Mouse (Mus musculus) mouse embryonic stem cell (cell line): ENCODE results near the gene Usp20.

Experiments used
- in situ Hi-C, 2 experiments: fragments of 300-500 bp; cut with MboI; formaldehyde crosslinking; loops; 1 replicate in 1 of 2; 3 replicates in 1 of 2; pipeline ENCODE4 v1.14.3; 2019 to 2020; ENCODE audit warnings: low sequenced_read_pairs in 2 of 2, low pct_unique_long_range_greater_than_20kb in 1 of 2, mixed read lengths in 1 of 2; ENCODE audit not compliant: unreplicated experiment in 1 of 2

The Usp20 gene

DNA sequence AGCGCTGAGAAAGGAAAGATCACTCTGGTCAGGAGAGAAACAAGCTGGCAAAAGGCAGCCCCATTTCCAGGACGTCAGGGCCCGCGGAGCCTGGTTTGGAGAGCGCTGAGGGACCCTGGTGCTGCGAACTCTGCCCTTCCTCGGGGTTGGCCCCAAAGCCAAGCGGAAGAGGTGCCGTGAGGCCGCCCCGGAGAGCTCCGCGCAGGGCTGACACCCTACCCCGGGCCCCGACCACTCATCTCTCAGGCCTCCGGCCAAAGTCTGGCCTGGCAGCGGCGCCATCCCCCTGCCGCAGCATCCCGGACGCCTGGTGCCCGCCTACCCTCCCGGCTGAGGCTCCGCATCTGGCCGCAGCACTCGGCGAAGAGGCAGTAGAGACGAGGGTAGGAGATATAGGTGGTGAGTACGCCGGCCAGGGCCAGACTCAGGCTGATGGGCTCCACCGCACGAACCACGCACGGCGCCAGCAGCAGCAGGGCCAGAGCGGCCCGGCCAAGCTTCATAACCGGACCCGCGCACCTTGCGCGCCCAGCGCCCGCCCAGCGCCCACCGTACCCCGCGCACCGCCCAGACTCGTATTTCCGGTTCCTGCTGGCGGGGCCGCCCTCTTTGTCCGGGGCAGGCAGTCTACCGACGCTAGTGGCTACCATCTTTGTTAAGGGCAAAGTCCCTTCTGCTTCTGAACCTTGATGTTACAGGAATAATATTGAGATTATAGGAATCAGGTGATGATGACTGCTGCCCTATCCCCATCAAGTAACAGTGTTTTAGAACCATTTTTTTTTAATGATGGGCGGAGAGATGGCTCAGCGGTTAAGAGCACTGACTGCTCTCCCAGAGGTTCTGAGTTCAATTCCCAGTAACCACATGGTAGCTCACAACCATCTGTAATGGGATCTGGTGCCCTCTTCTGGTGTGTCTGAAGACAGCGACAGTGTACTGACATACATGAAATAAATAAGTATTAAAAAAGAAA lies 14.4 kb upstream of the Usp20 start, which contains the start of gene Tor1a:
Gene Tor1a, minus strand, starts transcription at position 582 of the 976 bp plus-strand sequence.
- in situ Hi-C loops, result no loop called here

DNA sequence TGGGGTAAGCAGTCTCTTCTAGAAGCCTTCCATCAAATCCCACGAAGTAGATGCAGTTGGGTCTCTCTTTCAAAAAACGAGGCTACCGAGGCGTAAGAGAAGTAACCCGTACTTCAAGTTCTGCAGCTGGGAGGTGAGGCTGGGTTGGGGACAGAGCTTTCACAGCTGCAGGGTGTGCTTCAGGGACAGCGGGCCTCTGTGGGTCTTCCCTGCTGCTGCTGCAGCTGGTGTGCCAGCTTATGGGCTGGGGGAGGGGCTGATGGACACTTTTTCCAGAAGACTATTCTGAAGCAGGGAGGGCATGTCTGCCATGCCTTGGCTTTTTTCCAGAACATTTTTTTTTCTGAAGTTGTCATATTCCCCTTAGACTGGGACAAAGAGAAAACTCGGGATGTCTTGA lies 945 bp downstream of the Usp20 start:
- in situ Hi-C loops, result no loop called here

DNA sequence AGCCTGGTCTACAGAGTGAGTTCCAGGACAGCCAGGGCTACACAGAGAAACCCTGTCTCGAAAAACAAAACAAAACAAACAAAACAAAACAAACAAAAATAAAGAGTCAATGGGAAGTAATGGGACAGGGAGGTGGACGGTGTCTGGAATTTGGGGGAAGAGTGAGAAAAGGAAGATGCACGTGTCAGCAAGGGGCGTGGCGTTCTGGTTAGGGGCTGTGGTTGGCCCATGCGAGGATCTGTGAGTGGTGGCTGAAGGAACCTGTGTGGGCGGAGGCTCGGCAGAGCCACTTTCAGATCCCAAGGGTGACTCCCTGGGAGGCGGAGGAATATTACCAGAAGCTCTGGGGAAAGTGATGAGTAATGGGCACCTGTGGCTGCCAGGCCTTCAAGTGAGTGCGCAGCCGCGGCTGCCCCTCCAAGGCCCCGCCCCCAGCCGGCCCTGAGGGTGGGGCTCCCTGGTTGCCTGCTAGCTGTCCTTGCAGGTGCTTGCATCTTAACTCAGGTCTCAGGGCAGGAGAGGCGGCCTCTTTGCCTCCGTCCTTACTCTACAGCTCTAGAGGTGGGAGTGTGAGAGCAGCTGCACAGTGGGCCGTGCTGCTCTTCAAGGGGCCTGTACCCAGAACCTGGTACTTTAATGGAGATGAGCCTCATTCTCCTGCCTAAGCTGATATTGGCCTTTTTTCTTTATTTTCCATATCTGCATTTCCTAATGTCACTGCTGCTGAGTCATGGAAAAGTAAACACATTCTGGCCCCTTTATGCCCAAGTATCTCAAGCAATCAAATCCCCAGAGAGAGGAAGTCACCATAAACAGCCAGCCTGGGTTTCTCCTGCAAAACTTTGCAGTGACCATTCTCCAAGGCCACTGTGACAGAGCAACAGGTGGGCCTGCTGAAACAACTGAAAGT lies 3.3 kb downstream of the Usp20 start:
- in situ Hi-C loops, result no loop called here

DNA sequence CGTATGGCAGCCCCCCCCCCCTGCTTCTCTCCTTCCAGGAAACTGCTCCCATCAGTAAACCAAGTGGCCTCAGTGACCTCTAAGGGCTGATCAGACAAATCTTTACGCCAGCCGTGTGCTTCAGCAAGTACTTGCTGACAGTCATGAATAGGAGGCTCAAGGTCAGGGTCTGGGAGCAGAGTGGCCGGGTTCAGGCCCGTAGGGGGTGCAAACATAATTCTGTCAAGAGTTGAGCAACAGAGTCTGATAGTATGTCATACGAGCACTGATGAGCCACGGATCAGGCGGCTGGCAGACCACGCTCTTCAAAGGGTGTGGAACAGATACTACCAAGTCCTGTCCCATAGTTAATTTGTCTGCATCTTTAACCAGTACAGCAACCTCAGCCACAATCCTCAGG lies 8.1 kb downstream of the Usp20 start:
- in situ Hi-C loops, result no loop called here

DNA sequence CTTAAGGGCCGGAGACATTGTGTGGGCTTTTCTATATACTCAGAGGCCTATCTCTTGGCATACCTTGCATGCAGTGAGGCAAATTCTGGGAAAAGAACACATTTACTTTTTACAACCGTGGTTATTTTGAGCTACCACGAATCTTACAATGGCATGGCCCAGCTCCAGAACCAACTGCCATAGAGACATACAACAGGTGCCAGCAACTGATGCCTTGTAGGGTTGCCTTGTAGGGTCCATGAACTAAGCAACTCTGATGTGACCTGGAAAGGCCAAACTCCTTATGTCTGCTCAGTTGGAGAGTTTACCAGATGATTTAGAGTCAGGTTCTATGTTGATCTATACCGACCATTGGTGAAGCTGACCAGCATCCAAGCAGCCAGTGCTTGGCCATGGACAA lies 12.8 kb downstream of the Usp20 start:
- in situ Hi-C loops, result no loop called here

DNA sequence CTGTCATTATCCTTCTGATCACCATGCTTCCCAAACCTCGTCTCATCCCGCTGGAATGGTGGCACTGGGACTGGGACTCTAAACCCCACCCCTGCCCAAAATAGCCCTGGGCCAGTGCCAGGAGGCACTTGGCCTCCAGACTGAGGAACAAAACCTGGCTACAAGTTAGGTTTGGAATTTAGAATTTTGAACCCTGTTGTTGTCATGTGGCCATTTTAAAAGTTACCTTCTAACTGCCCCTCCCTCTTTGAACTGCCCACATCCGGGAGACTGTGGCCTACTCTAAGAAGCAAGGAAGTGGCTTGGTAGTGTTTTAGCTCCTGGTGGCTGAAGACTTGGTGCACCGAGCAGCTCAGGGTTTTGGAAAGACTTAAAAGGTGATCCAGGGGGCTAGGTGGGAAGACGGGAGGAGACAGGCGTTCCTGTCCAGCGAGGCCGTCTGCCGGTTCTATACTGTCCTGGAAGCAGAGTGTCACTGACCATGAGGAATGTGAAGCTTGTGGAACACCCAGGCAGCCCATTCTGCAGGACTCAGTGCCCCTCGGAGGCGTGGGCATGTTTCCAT lies 13.4 kb downstream of the Usp20 start:
- in situ Hi-C loops, result no loop called here

DNA sequence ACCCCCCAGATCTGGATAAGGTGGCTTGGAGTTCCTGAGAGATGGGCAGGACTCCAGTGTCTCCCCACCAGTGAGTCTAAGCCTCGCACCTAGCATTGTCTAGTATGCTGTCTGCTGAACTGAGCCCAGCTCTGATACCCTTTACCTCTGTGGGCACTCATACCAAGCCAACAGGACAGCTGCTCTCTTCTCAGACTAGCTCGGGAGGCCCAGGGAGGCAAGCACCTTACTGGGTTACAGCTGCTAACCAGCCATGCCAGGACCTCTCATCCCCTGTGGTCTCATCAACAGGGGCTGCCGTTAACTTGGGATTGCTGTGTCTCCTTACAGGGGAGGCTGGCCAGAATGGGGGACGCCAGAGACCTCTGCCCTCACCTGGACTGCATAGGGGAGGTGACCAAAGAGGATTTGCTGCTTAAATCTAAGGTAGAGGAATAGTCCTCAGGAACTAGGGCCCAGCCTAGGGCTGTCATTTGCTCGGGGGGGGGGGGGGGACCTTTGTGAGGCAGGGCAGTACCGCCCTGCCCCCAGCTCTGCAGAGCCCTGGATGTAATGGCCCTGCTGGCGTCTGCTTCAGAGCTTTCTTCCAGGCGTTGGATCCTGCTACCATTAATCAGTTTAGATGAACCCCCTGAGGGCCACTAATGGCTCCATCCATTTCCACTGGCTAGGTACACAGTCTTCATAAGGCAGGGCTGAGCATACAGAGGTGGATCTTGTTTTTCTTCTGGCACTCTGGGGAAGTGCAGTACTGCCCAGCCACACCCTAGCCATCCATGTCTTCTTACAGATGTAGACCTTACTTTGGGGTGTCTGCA lies 16.6 kb downstream of the Usp20 start:
- in situ Hi-C loops, result no loop called here

DNA sequence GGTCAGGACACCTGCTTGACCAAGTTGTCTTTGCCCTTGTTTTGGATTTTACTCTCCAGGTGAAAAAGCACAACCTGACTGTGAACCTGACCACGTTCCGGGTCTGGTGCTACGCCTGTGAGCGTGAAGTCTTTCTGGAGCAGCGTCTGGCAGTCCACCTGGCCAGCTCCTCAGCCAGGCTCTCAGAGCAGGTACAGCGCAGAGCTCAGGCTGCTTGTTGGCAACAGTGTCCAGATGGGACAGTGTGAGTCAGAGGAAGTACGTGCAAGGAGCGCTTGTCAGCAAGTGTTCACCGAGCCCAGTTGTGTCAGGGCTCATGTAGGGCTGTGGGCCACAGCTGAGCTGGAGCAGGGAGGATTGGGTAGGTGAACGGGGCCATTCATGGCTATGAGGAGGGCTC lies 20.8 kb downstream of the Usp20 start:
- in situ Hi-C loops, result no loop called here

DNA sequence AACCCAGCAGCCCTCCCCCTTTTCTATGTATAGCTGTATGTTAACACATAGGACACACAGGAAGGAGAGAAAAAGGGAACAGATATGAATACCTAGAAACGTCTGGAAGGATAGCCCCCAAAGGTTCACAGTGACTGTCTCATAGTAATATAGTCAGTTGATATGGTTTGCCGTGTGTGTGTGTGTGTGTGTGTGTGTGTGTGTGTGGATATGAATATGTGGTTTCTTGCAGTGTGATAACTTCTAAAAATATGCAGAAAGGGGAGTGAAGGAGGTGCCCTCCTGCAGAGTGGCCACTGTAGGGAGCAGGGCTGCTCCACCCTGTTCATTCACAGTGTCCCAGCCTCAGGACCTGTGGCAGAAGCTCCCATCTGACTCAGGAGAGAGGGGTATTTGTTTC lies 23.4 kb downstream of the Usp20 start:
- in situ Hi-C loops, result no loop called here

DNA sequence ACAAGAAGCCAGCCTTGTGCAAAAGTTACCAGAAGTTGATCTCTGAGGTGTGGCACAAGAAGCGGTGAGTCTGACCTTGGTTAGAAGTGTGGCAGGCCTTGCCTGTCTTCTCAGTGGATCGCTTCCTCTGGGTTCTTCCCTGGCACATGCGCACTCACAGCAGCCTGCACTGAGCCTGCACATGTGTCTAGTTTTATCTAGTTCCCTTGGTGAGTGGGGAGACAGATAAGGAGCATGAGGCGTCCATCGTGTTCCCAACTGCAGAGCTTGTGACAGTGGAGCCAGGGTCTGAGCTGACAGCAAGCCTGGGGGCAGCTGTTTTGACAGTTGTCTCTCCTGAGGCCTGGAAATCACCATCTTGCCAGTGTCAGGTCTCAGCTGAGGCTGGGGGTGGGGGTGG lies 24.4 kb downstream of the Usp20 start:
- in situ Hi-C loops, result no loop called here

DNA sequence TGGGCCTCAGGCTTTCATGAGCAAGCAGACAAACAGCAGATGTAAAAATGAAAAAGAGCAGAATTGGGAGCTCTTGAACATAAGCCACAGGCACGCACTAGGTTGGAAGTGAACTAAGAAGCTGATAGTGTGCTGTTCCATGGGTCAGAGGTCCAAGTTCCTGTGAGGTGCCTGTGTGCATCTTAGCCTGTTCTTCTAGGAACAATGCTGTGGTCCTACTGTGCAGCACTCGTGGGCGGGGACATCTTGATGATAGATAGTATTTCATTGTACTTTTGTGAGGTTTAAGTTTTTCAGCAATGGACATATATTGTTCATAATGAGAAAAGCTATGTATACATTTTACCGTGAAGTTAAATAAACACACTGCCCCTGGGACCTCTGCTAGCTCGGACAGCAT lies 25.1 kb downstream of the Usp20 start:
- in situ Hi-C loops, result no loop called here

DNA sequence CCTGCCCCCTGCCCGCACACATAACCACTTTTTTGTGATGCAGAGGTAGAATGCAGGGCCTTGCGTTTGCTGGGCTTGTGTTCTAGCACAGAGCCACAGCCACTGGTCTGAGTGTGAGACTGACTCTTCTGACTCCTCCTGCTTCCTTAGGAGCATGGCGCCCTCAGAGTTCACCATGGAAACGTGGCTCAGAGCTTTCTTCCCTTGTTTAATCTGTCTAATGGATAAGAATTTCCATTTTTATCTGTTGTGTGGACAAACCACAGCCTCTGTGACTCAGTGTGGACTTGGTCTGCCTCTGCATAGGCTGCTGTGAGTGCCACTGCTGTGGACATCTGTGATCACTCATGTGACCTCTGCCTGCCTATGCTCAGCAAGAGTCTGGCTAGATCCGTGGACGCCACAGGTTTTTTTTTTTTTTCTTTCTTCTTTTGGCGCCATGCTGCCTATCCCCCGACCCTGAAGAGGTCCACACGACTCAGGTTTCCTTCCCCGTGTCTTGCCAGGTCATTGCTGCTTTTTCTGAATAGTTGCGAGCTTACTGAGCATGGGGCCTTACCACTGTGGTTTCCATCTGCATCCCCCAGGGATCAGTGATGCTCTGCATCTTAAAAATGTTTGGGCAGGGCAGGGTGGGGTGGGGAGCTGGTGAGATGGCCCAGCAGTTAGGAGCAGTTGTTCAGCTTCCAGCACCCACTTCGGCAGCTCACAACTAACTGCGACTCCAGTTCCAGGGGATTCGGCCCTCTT lies 31.5 kb downstream of the Usp20 start:
- in situ Hi-C loops, result no loop called here

DNA sequence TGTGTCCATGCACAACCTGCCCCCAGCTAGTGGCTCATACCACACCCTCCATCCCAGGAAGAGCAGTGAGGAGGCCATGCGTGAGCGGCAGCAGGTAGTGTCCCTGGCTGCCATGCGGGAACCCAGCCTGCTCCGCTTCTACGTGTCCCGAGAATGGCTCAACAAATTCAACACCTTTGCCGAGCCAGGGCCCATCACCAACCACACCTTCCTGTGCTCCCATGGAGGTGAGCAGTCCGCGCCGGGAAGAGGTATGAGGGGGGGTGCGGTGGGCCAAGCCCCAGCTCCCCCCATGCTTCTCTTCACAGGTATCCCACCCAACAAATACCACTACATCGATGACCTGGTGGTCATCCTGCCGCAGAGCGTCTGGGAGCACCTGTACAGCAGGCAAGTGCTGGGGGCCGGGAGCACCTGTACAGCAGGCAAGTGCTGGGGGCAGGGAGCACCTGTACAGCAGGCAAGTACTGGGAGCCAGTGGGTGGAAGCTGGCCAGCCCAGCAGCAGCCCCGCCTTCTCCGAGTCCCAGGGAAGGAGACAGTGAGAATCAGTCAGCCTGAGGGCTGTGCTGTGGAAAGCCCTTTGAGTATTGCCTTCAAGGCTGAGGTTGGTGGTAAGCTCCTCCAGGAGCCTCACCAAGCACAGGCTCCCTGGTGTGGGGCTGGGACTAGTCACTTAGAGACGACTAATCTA lies 35.7 kb downstream of the Usp20 start:
- in situ Hi-C loops, result no loop called here

DNA sequence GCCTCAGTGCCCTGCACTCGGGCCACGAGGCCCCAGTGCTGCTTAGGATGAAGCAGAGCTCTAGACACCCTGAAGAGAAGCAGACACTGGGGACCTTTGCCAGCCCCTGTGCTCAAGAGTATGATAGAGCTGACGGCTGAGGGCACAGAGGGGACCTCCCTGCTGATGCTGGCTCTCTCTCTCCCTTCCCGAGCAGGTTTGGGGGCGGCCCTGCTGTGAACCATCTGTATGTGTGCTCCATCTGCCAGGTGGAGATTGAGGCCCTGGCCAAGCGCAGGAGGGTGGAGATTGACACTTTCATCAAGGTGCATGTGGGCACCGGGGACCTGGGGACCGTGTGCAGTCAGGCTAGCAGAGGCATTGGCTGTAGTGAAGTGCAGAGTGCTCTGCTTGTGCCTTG lies 36.4 kb downstream of the Usp20 start:
- in situ Hi-C loops, result no loop called here

DNA sequence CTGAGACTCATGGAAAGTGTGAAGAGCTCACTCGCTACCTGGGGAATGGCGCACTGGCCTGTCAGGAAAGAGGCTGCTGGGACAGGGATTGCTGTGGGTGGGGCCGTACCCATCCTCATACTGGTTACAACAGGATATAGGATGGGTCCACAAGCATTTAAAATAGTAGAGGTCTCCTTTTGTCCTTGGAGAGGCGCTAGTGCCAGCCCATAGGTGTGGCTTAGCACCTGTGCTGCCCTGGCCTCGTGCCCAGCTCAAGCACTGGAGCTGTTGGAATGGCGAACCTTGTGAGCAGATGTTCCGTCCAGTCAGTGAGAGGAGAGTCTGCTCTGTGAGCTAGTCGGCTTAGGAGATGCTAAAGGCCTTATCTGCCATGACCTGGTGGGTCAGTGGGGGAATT lies 36.9 kb downstream of the Usp20 start:
- in situ Hi-C loops, result no loop called here

DNA sequence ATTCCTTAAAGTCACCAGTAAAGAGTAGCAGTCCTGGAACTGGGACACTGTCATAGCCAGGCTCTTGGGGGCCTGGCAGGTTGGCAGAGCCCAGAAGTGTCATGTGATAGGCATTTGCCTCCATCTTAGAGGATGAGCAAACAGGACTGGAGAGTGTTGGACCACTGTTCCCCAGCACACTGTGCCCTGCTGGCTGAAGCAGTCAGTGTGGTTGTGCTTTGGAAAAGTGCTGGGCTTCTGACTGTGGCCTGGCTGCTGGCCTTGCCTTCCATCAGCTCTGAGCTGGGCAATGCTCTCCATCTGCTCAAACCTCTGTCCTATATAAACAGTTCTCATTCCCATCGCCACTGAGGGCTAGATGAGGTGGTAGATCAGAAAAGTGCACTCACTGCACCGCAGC lies 38.1 kb downstream of the Usp20 start:
- in situ Hi-C loops, result no loop called here

DNA sequence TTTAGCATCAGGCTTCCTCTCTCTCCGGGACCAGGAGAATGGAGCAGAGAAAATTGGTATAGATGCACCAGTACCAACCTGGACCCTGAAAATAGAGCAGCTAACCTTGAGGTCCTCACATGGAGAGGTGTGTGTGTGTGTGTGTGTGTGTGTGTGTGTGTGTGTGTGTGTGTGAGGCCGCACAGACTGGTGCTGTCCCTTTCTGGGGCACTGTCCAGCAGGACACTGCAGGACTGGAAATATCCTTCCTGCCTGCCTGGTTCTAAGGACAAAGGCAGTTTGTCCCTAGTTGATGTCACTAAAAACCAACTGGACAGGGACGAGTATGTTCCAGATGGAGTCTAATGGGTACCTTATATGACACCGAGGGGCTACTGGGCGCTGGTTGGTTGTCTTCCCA lies 41.9 kb downstream of the Usp20 start:
- in situ Hi-C loops, result no loop called here
